Mouse (Mus musculus): ENCODE results near the gene Ptprg. TPM values are rescaled to one million over a fixed set of nuclear protein-coding genes. Genes with fewer than 3 reads are reported as not detected.
"Not testable (repeated sequence)": the region's sequence is repeated elsewhere in the genome, so short reads cannot be mapped to it uniquely, and the experiment has no call there.

Ptprg gene
- polyA plus RNA-seq, 1 experiment: 73.9 TPM

DNA sequence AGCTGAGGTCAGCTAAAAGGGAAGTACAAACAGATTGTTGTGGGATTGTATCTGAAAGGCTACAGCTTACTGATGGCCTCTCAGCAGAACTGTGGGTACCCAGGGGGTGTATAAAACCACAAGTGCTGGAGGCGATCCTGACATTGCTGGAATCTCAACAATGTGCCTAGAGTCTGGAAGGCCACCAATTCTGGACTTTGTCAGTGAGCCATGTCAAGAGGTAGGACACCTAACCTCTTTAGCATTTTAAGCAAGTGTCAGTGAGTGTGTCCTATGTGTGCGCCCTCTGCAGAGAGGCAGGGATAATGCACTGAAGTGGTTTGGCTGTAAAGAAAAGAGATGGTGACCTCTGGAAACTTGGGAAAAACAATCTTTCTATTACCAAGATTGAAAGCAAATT lies 504.5 kb downstream of the Ptprg start:
- TF ChIP-seq CTCF (IDR thresholded peaks at IDR 0.05; ENCODE audit: borderline replicate concordance, insufficient read depth, low read length) (no peak), POLR2A (IDR thresholded peaks at IDR 0.05; ENCODE audit: low read depth, low read length) (no peak)
- Histone ChIP-seq H3K27ac (ENCODE audit: insufficient read depth, low read length) (no peak overlapping the region), H3K4me3 (ENCODE audit: insufficient read depth, low read length) (no peak overlapping the region), H3K4me1 (ENCODE audit: control insufficient read depth, insufficient read depth, low read length) (peaks cover 3% of the 10 kb centered on the region)

DNA sequence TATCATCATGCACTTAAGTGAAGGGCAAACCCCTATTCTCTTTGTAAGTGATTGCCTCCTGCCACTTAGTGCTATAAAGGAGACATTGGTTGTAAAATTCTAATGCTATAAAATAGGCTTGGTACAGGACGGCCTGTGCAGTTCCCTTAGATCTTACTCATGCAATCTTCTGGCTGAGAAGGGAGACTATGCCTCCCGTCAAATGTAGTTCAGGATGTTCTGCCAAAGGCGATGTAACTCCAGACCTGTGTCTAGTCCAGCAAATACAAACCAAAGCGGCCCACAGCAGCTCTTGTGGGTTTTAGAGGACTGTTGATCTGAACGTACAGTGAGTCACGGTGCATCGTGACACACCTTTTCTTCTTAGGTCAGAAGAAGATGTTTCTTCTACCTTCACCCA lies 505.8 kb downstream of the Ptprg start:
- H3K4me1 ChIP-seq (ENCODE audit: control insufficient read depth, insufficient read depth, low read length): peaks cover 3% of the 10 kb centered on the region
- H3K27ac ChIP-seq (ENCODE audit: insufficient read depth, low read length): no peak overlapping the region
- no peak overlapping the region for H3K4me3 ChIP-seq (ENCODE audit: insufficient read depth, low read length)
- TF ChIP-seq POLR2A (IDR thresholded peaks at IDR 0.05; ENCODE audit: low read depth, low read length): no peak
- TF ChIP-seq CTCF (IDR thresholded peaks at IDR 0.05; ENCODE audit: borderline replicate concordance, insufficient read depth, low read length): no peak

DNA sequence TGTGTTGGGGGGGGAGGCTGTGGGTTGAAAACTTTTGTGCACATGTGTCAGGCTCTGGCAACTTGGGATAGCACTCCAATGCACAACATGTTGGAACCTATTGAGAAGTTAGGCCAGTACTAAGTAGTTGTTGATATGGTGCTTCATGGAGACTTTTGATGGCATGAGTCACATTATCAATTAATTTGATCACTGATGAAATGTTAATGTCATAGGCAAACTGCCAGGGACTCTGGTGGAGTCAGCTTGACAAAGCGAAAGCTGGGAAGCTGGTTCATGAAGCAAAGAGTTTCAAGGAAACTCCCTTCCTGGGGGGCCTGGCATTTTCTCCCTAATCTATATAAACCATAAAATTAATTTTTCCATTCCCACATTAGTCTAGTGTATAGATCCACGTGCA lies 508.0 kb downstream of the Ptprg start:
- H3K4me3 ChIP-seq (ENCODE audit: insufficient read depth, low read length); H3K27ac ChIP-seq (ENCODE audit: insufficient read depth, low read length); H3K4me1 ChIP-seq (ENCODE audit: control insufficient read depth, insufficient read depth, low read length): not testable (repeated sequence)

DNA sequence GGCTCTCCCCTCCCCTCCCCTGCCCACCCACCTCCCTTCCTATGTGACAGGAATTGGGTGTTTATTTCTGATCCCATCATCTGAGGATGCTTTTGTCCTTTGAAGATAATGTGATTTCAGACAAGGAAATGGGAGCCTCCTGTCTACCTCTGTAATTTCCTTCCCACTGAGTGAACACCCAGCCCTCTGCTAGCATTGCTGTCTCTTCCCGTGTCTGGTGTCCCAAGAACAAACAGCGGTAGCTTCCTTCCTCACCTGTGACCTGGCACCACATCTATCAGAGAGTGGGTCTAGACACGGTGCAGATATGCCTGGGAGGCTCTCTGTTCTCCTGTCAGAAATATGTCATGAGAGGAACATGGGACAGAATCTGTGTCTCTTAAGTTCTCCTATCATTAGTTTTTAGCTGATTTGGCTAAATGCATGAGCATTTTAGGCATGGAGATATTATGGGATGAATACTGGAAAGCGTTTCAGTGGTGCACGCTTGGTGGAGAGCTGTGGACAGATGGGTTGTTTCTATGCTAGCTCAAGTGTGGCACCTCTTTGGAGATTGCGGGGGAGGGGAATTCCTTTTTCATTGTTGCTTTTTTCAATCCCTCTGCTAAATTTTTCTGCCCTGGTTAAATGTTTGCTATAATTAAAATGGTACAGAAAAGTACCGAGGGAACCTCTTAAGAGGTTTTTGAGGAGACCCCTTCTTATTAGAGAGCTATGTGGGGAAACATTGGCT lies 509.5 kb downstream of the Ptprg start:
- peaks cover 2% of the 10 kb centered on the region for H3K4me1 ChIP-seq (ENCODE audit: control insufficient read depth, insufficient read depth, low read length)
- no peak overlapping the region for H3K4me3 ChIP-seq (ENCODE audit: insufficient read depth, low read length)
- H3K27ac ChIP-seq (ENCODE audit: insufficient read depth, low read length): no peak overlapping the region
- TF ChIP-seq POLR2A (IDR thresholded peaks at IDR 0.05; ENCODE audit: low read depth, low read length) (no peak), CTCF (IDR thresholded peaks at IDR 0.05; ENCODE audit: borderline replicate concordance, insufficient read depth, low read length) (no peak)

DNA sequence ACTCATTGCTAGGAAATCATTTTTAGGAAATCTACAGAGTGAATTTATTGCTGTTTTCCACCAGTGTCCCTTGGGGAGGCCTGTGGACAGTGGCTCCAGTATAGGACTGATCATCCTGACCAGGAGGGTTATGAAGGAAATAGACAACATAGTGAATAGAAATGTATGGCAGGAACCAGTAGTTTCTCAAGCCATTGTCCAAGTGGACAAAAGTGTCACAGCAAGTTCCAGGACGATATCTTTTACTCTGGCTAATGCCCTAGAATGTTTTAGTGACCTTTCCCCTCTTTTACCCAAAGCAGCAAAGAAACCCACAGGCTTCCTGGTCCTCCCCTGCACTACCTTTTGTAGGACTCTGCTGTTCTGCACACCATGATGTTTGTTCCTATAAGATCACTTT lies 511.7 kb downstream of the Ptprg start:
- H3K4me3 ChIP-seq (ENCODE audit: insufficient read depth, low read length): no peak overlapping the region
- no peak for TF ChIP-seq POLR2A (IDR thresholded peaks at IDR 0.05; ENCODE audit: low read depth, low read length)
- no peak for TF ChIP-seq CTCF (IDR thresholded peaks at IDR 0.05; ENCODE audit: borderline replicate concordance, insufficient read depth, low read length)
- no peaks in the 10 kb centered on the region for H3K4me1 ChIP-seq (ENCODE audit: control insufficient read depth, insufficient read depth, low read length)
- H3K27ac ChIP-seq (ENCODE audit: insufficient read depth, low read length): no peak overlapping the region

DNA sequence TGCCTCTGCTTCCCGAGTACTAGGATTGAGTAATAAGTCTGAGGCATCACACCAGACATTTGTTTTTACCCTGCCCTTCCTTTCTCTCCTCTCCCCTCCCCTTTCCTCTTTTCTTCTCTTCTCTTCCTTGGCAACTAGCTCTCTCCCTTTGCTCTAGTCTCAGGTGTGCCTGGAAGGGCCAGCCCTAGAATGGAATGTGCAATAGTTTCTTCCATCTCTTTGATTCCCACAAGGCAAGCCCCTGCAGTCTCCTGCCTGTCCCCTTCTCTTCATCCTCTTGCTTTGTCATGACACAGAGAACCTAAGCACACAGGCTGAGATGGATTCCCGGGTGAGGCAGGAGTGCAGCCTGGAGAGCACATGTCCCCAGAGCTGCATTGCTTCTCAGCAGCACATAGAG lies 512.4 kb downstream of the Ptprg start:
- Histone ChIP-seq H3K4me3 (ENCODE audit: insufficient read depth, low read length) (no peak overlapping the region), H3K4me1 (ENCODE audit: control insufficient read depth, insufficient read depth, low read length) (0 out of 2 replicates have a peak, but pooled peaks cover 4% of the 10 kb centered on the region), H3K27ac (ENCODE audit: insufficient read depth, low read length) (no peak overlapping the region)
- TF ChIP-seq CTCF (IDR thresholded peaks at IDR 0.05; ENCODE audit: borderline replicate concordance, insufficient read depth, low read length) (no peak), POLR2A (IDR thresholded peaks at IDR 0.05; ENCODE audit: low read depth, low read length) (no peak)

DNA sequence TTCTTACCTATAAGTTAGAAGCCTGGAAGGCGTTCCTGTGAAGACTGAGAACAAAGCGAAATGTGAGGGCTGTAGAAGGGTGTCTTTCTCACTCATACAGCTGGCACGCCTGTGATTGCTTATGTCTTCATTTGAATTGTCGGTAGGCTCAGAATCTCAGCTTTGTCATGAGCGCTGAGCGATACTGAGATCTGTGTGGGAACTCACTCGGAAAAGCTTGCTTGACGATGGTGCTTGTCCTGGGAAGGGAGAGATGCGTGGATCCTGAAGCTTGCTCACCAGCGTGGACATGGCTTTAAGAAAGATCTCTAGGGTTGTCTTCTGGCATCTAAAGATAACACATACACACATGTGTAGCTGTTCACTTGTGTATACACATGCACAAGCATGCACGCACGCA lies 516.4 kb downstream of the Ptprg start:
- H3K4me1 ChIP-seq (ENCODE audit: control insufficient read depth, insufficient read depth, low read length): peaks cover 16% of the 10 kb centered on the region
- H3K4me3 ChIP-seq (ENCODE audit: insufficient read depth, low read length): no peak overlapping the region
- TF ChIP-seq CTCF (IDR thresholded peaks at IDR 0.05; ENCODE audit: borderline replicate concordance, insufficient read depth, low read length) (no peak), POLR2A (IDR thresholded peaks at IDR 0.05; ENCODE audit: low read depth, low read length) (no peak)
- no peak overlapping the region for H3K27ac ChIP-seq (ENCODE audit: insufficient read depth, low read length)

DNA sequence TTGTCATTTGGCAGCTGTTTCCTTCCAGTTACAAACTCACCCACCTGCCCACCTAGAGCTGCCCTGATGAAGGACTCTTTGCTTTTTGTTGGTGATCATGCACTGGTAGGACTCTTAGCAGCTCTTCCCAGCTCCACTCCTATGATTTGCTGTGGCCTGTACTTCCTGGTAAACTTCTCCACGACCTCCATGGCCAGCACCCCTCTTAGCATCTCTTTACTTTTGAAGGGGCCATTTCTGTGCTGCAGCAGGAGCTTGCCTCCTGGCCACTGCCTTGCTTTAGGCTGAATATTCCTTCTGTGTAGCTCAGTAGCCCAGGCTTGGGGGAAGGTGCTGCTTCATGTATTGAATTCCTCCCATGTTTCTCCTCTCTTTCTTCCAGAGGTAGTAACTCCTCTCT lies 517.0 kb downstream of the Ptprg start:
- Histone ChIP-seq H3K4me3 (ENCODE audit: insufficient read depth, low read length) (no peak overlapping the region), H3K4me1 (ENCODE audit: control insufficient read depth, insufficient read depth, low read length) (peaks cover 16% of the 10 kb centered on the region), H3K27ac (ENCODE audit: insufficient read depth, low read length) (peak overlapping the region; percentile 79)
- TF ChIP-seq CTCF (IDR thresholded peaks at IDR 0.05; ENCODE audit: borderline replicate concordance, insufficient read depth, low read length) (no peak), POLR2A (IDR thresholded peaks at IDR 0.05; ENCODE audit: low read depth, low read length) (no peak)

DNA sequence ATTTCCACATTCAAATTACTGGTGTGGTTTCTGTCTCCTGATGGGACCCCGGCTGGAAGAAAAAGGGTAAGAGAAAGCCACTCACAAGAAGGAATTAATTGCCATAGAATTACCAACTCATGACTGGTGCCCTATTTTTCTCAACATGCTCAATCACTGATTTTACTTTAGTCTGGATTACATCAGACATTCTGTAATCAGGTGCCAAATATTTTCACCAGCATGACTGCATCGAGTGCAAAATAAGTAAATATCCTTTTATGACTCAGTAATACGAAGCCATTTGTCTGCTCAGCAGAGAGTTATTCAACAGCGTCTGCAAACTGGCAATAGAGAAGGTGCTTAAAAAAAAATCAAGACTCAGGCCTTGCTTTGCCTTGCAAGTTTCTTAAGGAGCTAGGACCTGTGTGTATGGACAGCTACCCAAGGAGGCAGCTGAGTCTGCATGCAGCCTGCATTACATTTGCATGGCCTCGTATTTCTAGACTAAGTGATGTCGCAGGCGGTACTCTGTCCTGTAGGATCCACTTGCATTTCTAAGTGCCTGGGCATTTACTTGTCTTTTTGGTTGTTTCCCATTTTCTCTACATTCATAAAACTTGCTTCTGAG lies 517.6 kb downstream of the Ptprg start:
- TF ChIP-seq CTCF (IDR thresholded peaks at IDR 0.05; ENCODE audit: borderline replicate concordance, insufficient read depth, low read length): no peak
- TF ChIP-seq POLR2A (IDR thresholded peaks at IDR 0.05; ENCODE audit: low read depth, low read length): no peak
- Histone ChIP-seq H3K4me1 (ENCODE audit: control insufficient read depth, insufficient read depth, low read length) (peaks cover 16% of the 10 kb centered on the region), H3K27ac (ENCODE audit: insufficient read depth, low read length) (peak overlapping the region; percentile 79), H3K4me3 (ENCODE audit: insufficient read depth, low read length) (no peak overlapping the region)

DNA sequence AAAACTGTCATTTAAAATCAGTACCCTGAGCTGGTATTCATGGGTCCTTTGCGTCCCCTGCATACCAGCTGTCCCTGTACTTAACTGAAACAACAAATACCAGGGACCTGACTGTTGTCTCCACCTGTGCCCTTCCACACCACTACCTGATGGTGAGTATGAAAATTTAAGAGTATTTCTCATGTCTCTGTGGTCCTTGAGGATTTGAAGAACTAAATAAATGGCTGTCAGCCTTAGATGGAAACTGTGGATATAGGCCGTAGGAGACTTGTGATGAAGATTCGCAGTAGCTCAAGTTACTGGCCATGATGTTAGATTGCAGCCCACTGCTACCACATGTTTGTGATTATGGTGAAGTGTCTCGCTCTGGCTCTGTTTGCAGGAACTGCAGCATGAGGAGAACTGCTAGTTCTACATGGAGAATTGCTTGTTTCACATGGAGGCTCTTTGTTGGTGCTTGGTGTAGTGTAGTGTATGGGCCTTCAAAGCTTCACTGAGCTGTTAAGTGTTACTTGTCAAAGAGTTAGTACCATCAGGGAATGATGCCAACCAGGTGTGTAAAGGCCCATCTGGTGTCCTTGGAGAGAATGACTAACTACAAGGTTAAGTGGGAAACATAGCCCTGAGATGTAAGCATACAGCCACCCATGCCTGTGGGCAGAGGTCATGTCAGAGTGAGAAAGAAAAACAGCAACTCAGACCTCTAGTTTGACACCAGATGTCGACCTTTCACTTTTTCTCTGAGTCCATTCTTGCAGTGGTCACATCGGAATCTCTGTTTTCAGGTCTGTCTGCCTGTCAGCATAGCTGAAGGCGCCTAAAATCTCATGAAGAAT lies 518.9 kb downstream of the Ptprg start:
- Histone ChIP-seq H3K4me1 (ENCODE audit: control insufficient read depth, insufficient read depth, low read length) (peaks cover 16% of the 10 kb centered on the region), H3K4me3 (ENCODE audit: insufficient read depth, low read length) (no peak overlapping the region), H3K27ac (ENCODE audit: insufficient read depth, low read length) (no peak overlapping the region)
- TF ChIP-seq CTCF (IDR thresholded peaks at IDR 0.05; ENCODE audit: borderline replicate concordance, insufficient read depth, low read length) (no peak), POLR2A (IDR thresholded peaks at IDR 0.05; ENCODE audit: low read depth, low read length) (no peak)

All from embryonic fibroblast, embryonic 13.5 days (primary cell).